Mouse (Mus musculus) layer of hippocampus, adult 18-20 months (tissue): ENCODE measurements around the gene Xlr4c. TPM values are rescaled to one million over a fixed set of nuclear protein-coding genes. Genes with fewer than 3 reads are reported as not detected.
"Not testable (repeated sequence)": the region's sequence is repeated elsewhere in the genome, so short reads cannot be mapped to it uniquely, and the experiment has no call there.

Experiments
- DNase-seq, 2 experiments: peaks; one replicate each; pipeline ENCODE4 v3.0.0; 2022; ENCODE audit warnings: low spot score in 2 of 2
- long read RNA-seq: library from polyadenylated mRNA; stranded (forward); transcript quantifications from one replicate; pipeline ENCODE4 v2.0.0, GENCODE M21; 2021
- total RNA-seq, 2 experiments: library from RNA; stranded (reverse); gene quantifications; 2 replicates each; pipeline ENCODE4 v1.2.3; 2021

Xlr4c gene
- total RNA-seq = under 1 TPM in 1 of 2 experiments, not detected in 1; 0.86 TPM
- long read RNA-seq = 0 reads

GRCm38 (mm10) chrX:73242821-73243325 lies at the start of gene Xlr4c:
Xlr4c (minus strand) TSS chrX:73243130.
- DNase-seq = not testable (repeated sequence)

- not testable (repeated sequence) for DNase-seq
Observed at GRCm38 (mm10) chrX:73265270-73265669, 22.3 kb upstream of the Xlr4c start, which contains the start of gene Xlr3c. Xlr3c (minus strand) TSS chrX:73265390.

- not testable (repeated sequence) for DNase-seq
Observed at GRCm38 (mm10) chrX:73262428-73262827, 19.5 kb upstream of the Xlr4c start.

GRCm38 (mm10) chrX:73229288-73229687 lies 13.6 kb downstream of the Xlr4c start:
- no peak for DNase-seq

- peak; percentile 33 to 36 for DNase-seq
Observed at GRCm38 (mm10) chrX:73228606-73229214, 14.2 kb downstream of the Xlr4c start.

GRCm38 (mm10) chrX:73227914-73228605 lies 14.9 kb downstream of the Xlr4c start, which contains the start of gene F8a:
F8a (plus strand) TSS chrX:73228291.
- peak; percentile 65 to 80 for DNase-seq

- no peak for DNase-seq
Observed at GRCm38 (mm10) chrX:73225365-73225764, 17.6 kb downstream of the Xlr4c start.

GRCm38 (mm10) chrX:73213819-73214564 lies 28.9 kb downstream of the Xlr4c start, which contains the start of gene Xlr4b:
Xlr4b (plus strand) TSS chrX:73214333.
- not testable (repeated sequence) for DNase-seq

GRCm38 (mm10) chrX:73191934-73192333 lies 51.0 kb downstream of the Xlr4c start, which contains the start of gene Xlr3b:
Xlr3b (plus strand) TSS chrX:73192207.
- DNase-seq = peak in 1 of 2 experiments; percentile 40

Other genes starting within 250 kb of the Xlr4c start
- under 1 TPM; 0.20 to 0.48 TPM for gene Pnma5, start 206.0 kb downstream of the Xlr4c start, total RNA-seq
- gene Pnma3, start 178.3 kb downstream of the Xlr4c start, total RNA-seq = 10 to 100 TPM; 16.0 to 19.9 TPM
- gene Xlr4a, start 160.7 kb downstream of the Xlr4c start, total RNA-seq = not detected
- 1 to 10 TPM in 1 of 2 experiments, under 1 TPM in 1; 0.94 to 2.7 TPM for gene Xlr3a, start 146.0 kb downstream of the Xlr4c start, total RNA-seq
- gene Gm14685, start 126.1 kb downstream of the Xlr4c start, total RNA-seq = 1 to 10 TPM; 2.3 to 3.2 TPM
- gene Xlr5b, start 94.3 kb downstream of the Xlr4c start, total RNA-seq = not detected
- gene DXBay18, start 93.7 kb downstream of the Xlr4c start, total RNA-seq = 1 to 10 TPM in 1 of 2 experiments, under 1 TPM in 1; 0.62 to 2.7 TPM
- not detected for gene Spin2d, start 66.1 kb downstream of the Xlr4c start, total RNA-seq
- gene Xlr3b, start 50.9 kb downstream of the Xlr4c start, total RNA-seq = 10 to 100 TPM in 1 of 2 experiments, under 1 TPM in 1; 0.69 to 14.7 TPM
- 1 to 10 TPM in 1 of 2 experiments, not detected in 1; 1.2 TPM for gene Xlr4b, start 28.8 kb downstream of the Xlr4c start, total RNA-seq
- gene F8a, start 14.8 kb downstream of the Xlr4c start, total RNA-seq = 10 to 100 TPM; 14.9 to 15.2 TPM
- gene Xlr3c, start 22.3 kb upstream of the Xlr4c start, total RNA-seq = not detected
- not detected for gene Xlr5a, start 49.8 kb upstream of the Xlr4c start, total RNA-seq
- gene Xlr5c, start 49.8 kb upstream of the Xlr4c start, total RNA-seq = not detected
- gene Gm45015, start 93.7 kb upstream of the Xlr4c start, total RNA-seq = not detected
- 10 to 100 TPM; 10.7 to 12.6 TPM for gene Zfp275, start 99.5 kb upstream of the Xlr4c start, total RNA-seq
- not detected for gene Gm18336, start 155.6 kb upstream of the Xlr4c start, total RNA-seq
- gene Zfp92, start 168.0 kb upstream of the Xlr4c start, total RNA-seq = 1 to 10 TPM; 1.8 to 3.0 TPM
- gene Trex2, start 192.2 kb upstream of the Xlr4c start, total RNA-seq = not detected
- gene Haus7, start 215.9 kb upstream of the Xlr4c start, total RNA-seq = 10 to 100 TPM in 1 of 2 experiments, 1 to 10 TPM in 1; 8.9 to 11.4 TPM
- gene Bgn, start 240.5 kb upstream of the Xlr4c start, total RNA-seq = 10 to 100 TPM; 12.0 to 12.6 TPM